Mouse (Mus musculus) midbrain, postnatal 0 days (tissue): ENCODE measurements around the gene Tmem94. TPM values are rescaled to one million over a fixed set of nuclear protein-coding genes. Genes with fewer than 3 reads are reported as not detected.

Experiments used
- ATAC-seq: fragments of 200-750 bp; cut with Nextera tagmentation; 2 replicates; pipeline ENCODE4 v1.8.0; 2017; ENCODE audit warnings: moderate number of reproducible peaks, mild to moderate bottlenecking, moderate TSS enrichment, moderate library complexity; ENCODE audit not compliant: low FRiP score
- DNase-seq: peaks from one replicate; pipeline ENCODE4 v3.0.0-alpha.2; 2015; ENCODE audit warnings: low spot score
- H3K27ac ChIP-seq: fragments of 300-500 bp; sonication (generic); 2 replicates; pipeline ENCODE4 v1.5.1; 2014; ENCODE audit warnings: low read depth, mild to moderate bottlenecking, low read length, mixed read lengths
- H3K27me3 ChIP-seq: fragments of 300-500 bp; sonication (generic); 2 replicates; pipeline ENCODE4 v1.6.1; 2014; ENCODE audit warnings: low read length, control low read depth, mixed read lengths; ENCODE audit not compliant: insufficient read depth
- H3K36me3 ChIP-seq: fragments of 300-500 bp; sonication (generic); 2 replicates; pipeline ENCODE4 v1.6.1; 2014; ENCODE audit warnings: low read length, control low read depth, mixed read lengths; ENCODE audit not compliant: insufficient read depth
- H3K4me1 ChIP-seq: fragments of 300-500 bp; sonication (generic); 2 replicates; pipeline ENCODE4 v1.6.1; 2014; ENCODE audit warnings: mild to moderate bottlenecking, control low read depth, antibody characterized with exemption, low read length, mixed read lengths; ENCODE audit not compliant: insufficient read depth
- H3K4me2 ChIP-seq: fragments of 300-500 bp; sonication (generic); 2 replicates; pipeline ENCODE4 v1.6.1; 2014; ENCODE audit warnings: low read depth, mild to moderate bottlenecking, low read length, mixed read lengths; ENCODE audit not compliant: poor library complexity, severe bottlenecking
- H3K4me3 ChIP-seq: fragments of 300-500 bp; sonication (generic); 2 replicates; pipeline ENCODE4 v1.5.1; 2014; ENCODE audit warnings: low read depth, mild to moderate bottlenecking, low read length, moderate library complexity
- H3K9ac ChIP-seq: fragments of 300-500 bp; sonication (generic); replicated peaks from 2 replicates; pipeline ENCODE4 v1.6.1; 2014; ENCODE audit warnings: mild to moderate bottlenecking, low read length, moderate library complexity, mixed read lengths; ENCODE audit not compliant: poor library complexity, severe bottlenecking
- H3K9me3 ChIP-seq: fragments of 300-500 bp; sonication (generic); 2 replicates; pipeline ENCODE4 v1.6.1; 2016; ENCODE audit warnings: low read length, control low read depth
- CTCF ChIP-seq: IDR thresholded peaks from 2 replicates; pipeline ENCODE4 v1.5.1; 2016; ENCODE audit warnings: antibody characterized with exemption, mild to moderate bottlenecking
- WGBS: fragments of 180-500 bp; shearing (Covaris S2); extraction: QIAGEN DNeasy Blood & Tissue Kit; methylation state at CpG from one replicate; pipeline ENCODE4 v1.1.7; 2014; 5-methylcytosine and 5-hydroxymethylcytosine counted together
- polyA plus RNA-seq: library from polyadenylated mRNA; unstranded; fragments of >200 nt; fragmentation: Nextera tagmentation; extraction: Ambion mirVana; gene quantifications from 2 replicates; pipeline ENCODE4 v1.2.1, GENCODE M21; 2015
- total RNA-seq: library from RNA; depleted of rRNA; stranded (reverse); fragments of >200 nt; gene quantifications from 2 replicates; pipeline ENCODE4 v1.2.3, GENCODE M21; 2014; rRNA removed

Tmem94 gene
- total RNA-seq (26.5 and 32.7 TPM in 2 replicates), polyA plus RNA-seq (14.6 and 15.9 TPM in 2 replicates)

GRCm38 (mm10) chr11:115765103-115765606 is at the start of gene Tmem94:
Gene Tmem94 (plus strand): TSS chr11:115765433.
- H3K27me3 ChIP-seq = no peaks in the 10 kb centered on the region
- peak; percentile 99 for DNase-seq
- peak within 1 kb of the TSS; percentile 90 for H3K9ac ChIP-seq
- ATAC-seq = peak; percentile 97
- peak; percentile 59 for TF ChIP-seq CTCF
- no peaks in the 10 kb centered on the region for H3K36me3 ChIP-seq
- H3K4me3 ChIP-seq = peak within 1 kb of the TSS; percentile 84
- peak within 1 kb of the TSS; percentile 81 for H3K27ac ChIP-seq
- no peaks in the 10 kb centered on the region for H3K9me3 ChIP-seq
- H3K4me2 ChIP-seq = peak within 1 kb of the TSS; percentile 81
- peaks cover 8% of the 10 kb centered on the region; the same call in 1 of the 2 replicates for H3K4me1 ChIP-seq
- 0% methylated on average over 32 of the region's 32 CpGs for WGBS

- no peaks in the 10 kb centered on the region for H3K4me1 ChIP-seq
- H3K27ac ChIP-seq = no peak overlapping the region
- H3K4me3 ChIP-seq = no peak overlapping the region
- no peaks in the 10 kb centered on the region for H3K9me3 ChIP-seq
- no peak overlapping the region for H3K9ac ChIP-seq
- H3K4me2 ChIP-seq = no peak overlapping the region
- TF ChIP-seq CTCF = no peak
- DNase-seq = no peak
- no peaks in the 10 kb centered on the region for H3K36me3 ChIP-seq
- ATAC-seq = no peak
- 79% methylated on average over 15 of the region's 15 CpGs for WGBS
- H3K27me3 ChIP-seq = no peaks in the 10 kb centered on the region
Measured at GRCm38 (mm10) chr11:115716410-115717338, 48.6 kb upstream of the Tmem94 start.

DNA sequence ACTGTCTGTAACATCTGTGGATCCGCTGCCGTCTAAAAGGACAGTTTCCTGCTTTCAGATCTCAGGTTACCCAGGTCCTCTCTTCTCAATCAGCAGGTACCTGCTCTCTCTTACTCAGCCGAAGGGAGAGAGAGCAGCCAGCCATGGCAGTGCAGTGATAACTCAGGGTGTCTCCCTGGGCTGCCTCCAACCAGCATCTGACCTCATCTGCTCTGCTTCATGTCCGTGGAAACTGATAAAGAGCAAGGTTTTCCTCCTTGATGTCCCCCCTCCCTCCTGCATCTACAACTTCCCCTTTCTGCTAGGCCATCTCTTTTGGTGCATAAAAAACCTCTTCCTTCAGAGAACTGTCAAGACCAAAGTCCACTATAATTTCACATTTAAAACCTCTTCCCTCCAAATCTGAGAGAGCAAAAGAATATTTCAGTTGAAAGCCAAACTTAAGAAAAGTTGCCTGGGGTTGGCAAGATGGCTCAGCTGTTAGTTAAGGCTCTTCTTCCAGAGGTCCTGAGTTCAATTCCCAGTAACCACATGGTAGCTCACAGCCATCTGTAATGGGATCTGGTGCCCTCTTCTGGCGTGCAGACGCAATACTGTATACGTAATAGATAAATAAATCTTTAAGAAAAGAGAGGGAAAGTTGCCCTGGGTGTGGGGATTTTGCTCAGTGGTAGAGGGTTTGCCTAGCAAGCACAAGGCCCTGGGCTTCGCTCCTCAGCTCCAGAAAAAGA is 47.4 kb upstream of the Tmem94 start:
- ATAC-seq (no peak), DNase-seq (no peak)
- H3K4me3 ChIP-seq = no peak overlapping the region
- no peak overlapping the region for H3K4me2 ChIP-seq
- WGBS = 58% methylated on average over 8 of the region's 8 CpGs
- peak; percentile 52 for TF ChIP-seq CTCF
- no peaks in the 10 kb centered on the region for H3K9me3 ChIP-seq
- no peak overlapping the region for H3K9ac ChIP-seq
- no peaks in the 10 kb centered on the region for H3K27me3 ChIP-seq
- no peak overlapping the region for H3K27ac ChIP-seq
- no peaks in the 10 kb centered on the region for H3K4me1 ChIP-seq
- H3K36me3 ChIP-seq = no peaks in the 10 kb centered on the region

- Histone ChIP-seq H3K9me3 (no peaks in the 10 kb centered on the region), H3K9ac (no peak overlapping the region), H3K36me3 (no peaks in the 10 kb centered on the region), H3K4me3 (no peak overlapping the region), H3K27me3 (no peaks in the 10 kb centered on the region), H3K4me2 (peak overlapping the region; percentile 12; the same call in 1 of the 2 replicates), H3K27ac (no peak overlapping the region), H3K4me1 (no peaks in the 10 kb centered on the region)
- 19% methylated on average over 14 of the region's 14 CpGs for WGBS
- TF ChIP-seq CTCF = peak; percentile 98
- DNase-seq (peak; percentile 80), ATAC-seq (no peak)
Measured at GRCm38 (mm10) chr11:115722638-115723037, 42.6 kb upstream of the Tmem94 start.

DNA sequence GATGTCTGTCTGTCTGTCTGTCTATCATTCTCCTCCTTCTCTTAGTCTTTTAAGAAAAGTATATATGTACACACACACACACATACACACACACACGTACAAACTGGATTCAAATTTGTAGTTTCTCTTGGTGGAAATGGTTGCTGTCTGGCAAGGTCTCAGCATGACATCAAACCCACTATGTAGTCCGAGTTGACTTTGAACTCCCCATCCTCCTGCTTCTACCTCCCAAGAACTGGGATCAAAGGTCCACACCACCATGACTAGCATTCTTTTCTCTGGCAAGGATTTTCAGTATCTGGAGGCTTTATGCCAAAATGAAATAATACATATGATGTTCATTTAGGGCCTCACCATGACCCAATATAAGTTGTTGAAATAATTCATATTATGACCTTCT is 42.0 kb upstream of the Tmem94 start:
- no peaks in the 10 kb centered on the region for H3K27me3 ChIP-seq
- ATAC-seq (no peak), DNase-seq (no peak)
- WGBS = 79% methylated on average over 2 of the region's 2 CpGs
- no peak overlapping the region for H3K4me3 ChIP-seq
- no peak overlapping the region for H3K9ac ChIP-seq
- H3K27ac ChIP-seq = no peak overlapping the region
- no peak overlapping the region for H3K4me2 ChIP-seq
- H3K4me1 ChIP-seq = no peaks in the 10 kb centered on the region
- no peak for TF ChIP-seq CTCF
- H3K36me3 ChIP-seq = no peaks in the 10 kb centered on the region
- no peaks in the 10 kb centered on the region for H3K9me3 ChIP-seq
